Mouse (Mus musculus): Measurements from ENCODE around the gene Flt3l.

DNA sequence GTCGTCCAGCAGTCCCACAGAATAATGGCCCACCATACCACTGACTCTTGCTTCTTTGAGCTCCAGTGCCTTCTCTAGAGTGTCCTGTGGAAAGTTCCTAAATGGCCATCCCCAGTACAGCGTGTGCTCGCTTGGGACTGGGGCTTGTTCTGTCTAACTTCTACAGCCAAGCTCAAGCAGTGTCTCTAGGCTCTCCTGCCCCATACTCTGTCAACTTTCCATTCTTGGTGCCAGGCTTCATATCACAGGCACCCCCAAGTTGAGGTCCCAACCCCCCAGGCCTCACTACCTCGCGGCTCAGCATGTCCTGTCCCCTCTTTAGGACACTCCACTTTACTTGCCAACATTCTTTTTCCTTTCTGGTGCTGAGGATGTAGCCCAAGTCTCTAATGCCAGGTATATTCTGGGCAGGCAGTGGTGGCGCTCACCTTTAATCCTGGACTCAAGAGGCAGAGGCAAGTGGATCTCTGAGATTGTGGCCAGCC lies 24.1 kb upstream of the Flt3l start:
- no peak for TF ChIP-seq CTCF (IDR thresholded peaks at IDR 0.05; ENCODE audit: low read depth, low read length)
- TF ChIP-seq POLR2A (IDR thresholded peaks at IDR 0.05; ENCODE audit: extremely low read depth, insufficient read depth, low read length), result no peak

All from liver, adult 2 months (tissue).